Mouse (Mus musculus) common myeloid progenitor, adult 5-6 weeks (primary cell): Measurements from ENCODE around the gene Dact1. TPM values are rescaled to one million over a fixed set of nuclear protein-coding genes. Genes with fewer than 3 reads are reported as not detected.

ENCODE experiments used
- ATAC-seq: replicated peaks from 2 replicates; pipeline ENCODE4 v1.8.0; 2016; ENCODE audit warnings: low read depth, mild to moderate bottlenecking, moderate TSS enrichment, inconsistent platforms; ENCODE audit not compliant: poor library complexity, severe bottlenecking
- total RNA-seq: library from RNA; stranded (forward); fragments of 200-1000, 187-1606 nt; gene quantifications from 2 replicates; pipeline ENCODE4 v1.2.3, GENCODE M21; 2017

The Dact1 gene
- 0.15 and 0.32 TPM in 2 replicates for total RNA-seq

- ATAC-seq, result peak; percentile 59
Measured at GRCm38 (mm10) chr12:71309581-71310067, at the start of gene Dact1. Dact1 (plus strand) TSS chr12:71309884.

DNA sequence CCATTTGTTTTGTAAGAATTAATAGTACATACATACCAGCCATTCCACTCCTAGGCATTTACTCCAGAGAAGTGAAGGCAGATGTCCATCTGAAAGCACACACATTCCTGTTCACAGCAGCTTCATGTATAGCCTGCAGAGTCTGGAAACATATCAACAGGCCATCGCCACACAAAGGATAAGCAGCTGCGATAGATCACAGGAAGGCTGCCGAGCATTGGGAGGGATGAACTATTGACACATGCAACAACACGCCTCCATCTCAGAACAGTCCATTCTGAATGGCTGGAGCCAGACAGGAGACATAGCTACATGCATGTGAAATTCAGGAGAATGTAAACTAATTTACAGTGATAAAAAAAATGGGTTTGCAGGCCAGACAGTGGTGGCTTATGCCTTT, 45.5 kb upstream of the Dact1 start:
- ATAC-seq, result no peak

DNA sequence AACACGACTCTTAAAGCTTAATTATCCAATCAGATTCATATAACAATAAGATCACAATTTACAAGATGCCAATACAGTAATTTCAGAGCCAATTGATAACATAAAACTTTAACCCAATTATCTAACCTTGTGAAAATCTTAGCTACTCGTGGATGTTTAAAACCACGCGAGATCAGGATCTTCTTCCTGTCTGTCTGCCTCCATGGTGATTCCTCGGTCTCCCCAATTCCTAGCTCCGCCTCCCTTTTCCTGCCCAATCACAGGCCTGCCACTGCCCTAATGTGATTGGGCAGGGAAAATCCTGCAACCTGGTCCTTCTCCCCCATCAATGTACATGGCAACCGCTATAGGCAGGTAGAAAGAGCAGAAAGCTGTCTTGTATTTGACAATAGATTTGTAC, 40.3 kb upstream of the Dact1 start:
- no peak for ATAC-seq

- no peak for ATAC-seq
Measured at GRCm38 (mm10) chr12:71271131-71271530, 38.6 kb upstream of the Dact1 start.

DNA sequence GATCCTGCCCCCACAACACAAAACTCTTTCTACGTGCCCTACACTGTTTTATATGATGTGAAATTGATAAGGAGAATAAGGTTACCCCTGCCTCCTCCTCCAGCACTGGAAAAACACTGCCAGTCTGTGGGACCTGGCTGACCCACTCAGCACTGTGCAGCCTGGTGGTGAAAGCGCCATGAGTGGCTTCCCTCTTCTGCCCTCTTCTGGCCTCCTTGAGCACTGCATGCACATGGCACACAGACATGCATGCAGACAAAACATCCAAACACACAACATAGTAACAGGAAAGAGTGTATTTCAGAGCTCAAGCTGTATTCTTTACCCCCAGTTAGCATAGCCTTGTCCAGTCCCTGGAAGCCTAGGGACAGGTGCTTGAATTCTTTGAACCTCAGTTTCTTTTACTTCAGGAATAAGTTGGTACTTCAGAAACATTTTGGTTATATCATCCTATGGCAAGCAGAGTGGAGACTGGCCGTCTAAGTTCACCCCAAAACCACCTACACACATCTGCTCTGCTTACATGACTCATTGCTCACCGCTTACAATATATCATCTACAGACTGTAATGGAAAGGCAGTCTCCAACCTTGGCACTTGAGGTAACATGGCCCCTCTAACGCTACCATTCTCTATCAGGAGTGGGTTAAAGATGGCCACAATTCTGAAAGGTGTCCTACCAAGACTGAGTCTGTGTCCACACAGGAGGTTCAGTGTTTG, 35.0 kb upstream of the Dact1 start:
- no peak for ATAC-seq

DNA sequence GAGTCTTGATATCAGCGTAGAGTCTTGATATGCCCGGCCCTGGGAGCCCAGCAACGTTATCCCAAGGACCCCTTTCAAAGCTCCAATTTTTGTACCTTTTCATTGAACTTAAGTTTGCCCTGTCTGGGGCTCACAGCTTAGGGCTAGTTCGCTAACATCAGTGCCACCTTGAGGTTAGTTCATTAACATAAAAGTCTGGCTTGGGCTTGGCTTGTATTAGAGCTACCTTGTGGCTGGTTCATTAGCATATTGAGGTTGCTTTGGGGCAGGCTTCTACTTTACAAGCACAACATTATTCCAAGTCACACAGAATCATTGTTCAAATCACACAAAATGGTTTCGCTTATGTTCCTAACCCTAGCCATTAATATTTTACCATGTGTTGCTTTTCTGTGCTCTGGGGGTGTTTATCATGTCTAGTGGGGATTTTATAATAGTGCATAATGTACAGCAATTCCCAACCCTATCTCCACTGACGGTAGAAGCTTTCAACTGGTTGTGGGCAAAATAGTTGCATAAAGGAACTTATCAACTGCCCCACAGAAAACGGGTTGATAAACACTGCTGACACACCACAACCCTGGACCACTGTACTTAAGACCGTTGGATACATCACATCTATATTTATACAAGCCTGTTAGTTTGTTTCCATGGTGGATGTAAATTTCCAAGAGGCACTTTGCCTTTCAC, 33.6 kb upstream of the Dact1 start:
- ATAC-seq, result peak; percentile 71

DNA sequence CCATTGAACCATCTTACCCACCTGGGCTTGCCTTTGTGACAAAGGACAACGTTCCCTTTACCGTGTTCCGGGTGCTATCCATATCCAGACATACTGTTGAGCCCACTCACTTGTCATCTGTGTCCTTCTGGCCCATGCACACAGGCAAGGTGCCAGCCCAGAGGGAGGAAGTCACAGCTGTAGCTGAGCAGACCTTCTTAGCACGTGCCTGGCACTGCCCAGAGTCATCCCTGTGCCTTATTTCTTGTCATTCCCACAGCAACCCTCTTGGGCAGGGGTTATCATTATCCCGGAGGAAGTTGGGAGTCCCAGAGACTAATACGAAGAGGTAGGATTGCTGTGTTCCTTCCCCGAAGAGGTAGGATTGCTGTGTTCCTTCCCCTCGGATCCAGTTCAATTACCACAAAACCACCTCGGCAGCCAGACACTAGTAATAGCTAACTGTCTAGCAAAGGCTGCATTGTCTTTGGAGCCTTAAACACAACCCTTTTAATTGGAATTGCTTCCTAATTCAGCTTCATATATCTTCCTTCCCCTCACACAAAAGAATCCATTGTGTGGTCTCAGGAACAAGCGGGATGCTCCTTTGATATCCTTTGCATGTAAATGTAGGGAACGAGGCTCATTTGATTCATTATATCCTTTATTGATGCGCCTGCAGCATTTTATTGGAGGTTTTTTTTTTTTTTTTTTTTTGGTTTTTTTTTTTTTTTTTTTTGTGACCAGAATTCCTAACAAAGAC, 30.0 kb upstream of the Dact1 start:
- ATAC-seq, result no peak

GRCm38 (mm10) chr12:71281201-71281768, 28.4 kb upstream of the Dact1 start:
- no peak for ATAC-seq

DNA sequence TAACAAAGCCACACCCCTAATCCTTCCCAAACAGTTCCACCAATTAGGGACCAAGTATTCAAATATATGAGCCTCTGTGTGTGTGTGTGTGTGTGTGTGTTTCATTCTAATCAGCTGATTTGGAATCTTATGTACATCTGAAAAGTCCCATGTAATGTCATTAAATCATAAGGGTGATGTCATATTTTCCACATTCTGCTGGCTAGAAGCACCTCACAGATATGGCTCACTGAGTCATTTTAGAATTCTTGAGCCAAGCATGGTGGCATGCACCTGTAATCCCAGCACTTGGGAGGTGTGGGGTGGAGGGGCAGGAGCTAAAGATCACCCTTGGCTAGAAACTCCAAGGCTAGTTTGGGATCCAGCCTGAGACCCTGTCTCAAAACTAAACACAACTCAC, 24.3 kb upstream of the Dact1 start:
- ATAC-seq, result no peak

GRCm38 (mm10) chr12:71290460-71290859, 19.2 kb upstream of the Dact1 start:
- no peak for ATAC-seq

GRCm38 (mm10) chr12:71293960-71294942, 15.4 kb upstream of the Dact1 start:
- peak; percentile 92 for ATAC-seq

DNA sequence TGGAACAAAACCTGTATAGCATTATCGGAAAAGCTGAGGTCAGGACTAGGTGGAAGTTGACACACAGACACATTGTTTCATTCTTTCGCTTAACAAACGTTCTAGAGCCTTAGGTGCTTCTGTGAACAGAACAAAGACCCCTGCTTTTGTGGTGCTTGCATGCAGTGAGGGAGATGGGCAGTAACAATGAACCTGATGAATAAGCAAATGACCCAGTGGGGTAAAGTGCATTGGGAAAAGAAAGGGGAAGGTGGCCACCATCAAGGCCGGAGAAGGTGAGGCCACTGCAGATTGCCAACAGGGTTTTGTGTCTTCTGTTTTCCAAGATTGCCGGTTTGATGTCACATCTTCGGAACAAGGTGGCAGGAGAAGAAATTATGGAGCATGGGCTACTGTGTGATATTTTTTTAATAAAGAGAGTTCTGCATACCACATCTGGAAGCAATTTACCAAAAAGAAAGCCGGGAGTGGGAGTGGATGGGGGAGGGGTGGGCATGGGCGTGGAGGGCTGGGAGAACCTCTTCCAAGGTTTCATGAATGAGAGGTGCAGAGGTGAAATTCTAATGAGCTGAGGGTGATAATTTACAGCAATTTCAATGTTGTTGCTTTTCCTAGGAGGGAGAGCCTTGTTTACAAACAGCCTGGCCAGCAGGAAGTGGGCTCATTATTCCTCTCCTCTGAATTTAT, 12.7 kb upstream of the Dact1 start:
- ATAC-seq, result no peak

- ATAC-seq, result peak; percentile 40; the same call in 1 of the 2 replicates
Measured at GRCm38 (mm10) chr12:71310068-71310931, 616 bp downstream of the Dact1 start.

GRCm38 (mm10) chr12:71311237-71311887, 1.7 kb downstream of the Dact1 start:
- peak; percentile 53; the same call in 1 of the 2 replicates for ATAC-seq

DNA sequence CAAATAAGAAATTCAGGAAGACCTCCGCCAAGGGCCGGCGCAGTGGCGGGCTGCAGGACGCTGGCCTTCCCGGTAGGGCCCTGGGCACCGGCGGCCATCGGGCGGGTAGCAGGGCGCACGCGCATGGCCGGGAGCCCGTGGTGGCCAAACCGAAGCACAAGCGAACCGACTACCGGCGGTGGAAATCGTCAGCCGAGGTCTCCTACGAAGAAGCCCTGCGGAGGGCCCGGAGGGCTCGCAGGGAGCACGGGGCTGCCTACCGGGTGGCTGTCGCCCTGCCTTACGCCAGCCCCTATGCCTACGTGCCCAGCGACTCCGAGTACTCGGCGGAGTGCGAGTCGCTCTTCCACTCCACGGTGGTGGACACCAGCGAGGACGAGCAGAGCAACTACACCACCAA, 8.6 kb downstream of the Dact1 start:
- no peak for ATAC-seq

GRCm38 (mm10) chr12:71319536-71319935, 9.9 kb downstream of the Dact1 start:
- no peak for ATAC-seq

DNA sequence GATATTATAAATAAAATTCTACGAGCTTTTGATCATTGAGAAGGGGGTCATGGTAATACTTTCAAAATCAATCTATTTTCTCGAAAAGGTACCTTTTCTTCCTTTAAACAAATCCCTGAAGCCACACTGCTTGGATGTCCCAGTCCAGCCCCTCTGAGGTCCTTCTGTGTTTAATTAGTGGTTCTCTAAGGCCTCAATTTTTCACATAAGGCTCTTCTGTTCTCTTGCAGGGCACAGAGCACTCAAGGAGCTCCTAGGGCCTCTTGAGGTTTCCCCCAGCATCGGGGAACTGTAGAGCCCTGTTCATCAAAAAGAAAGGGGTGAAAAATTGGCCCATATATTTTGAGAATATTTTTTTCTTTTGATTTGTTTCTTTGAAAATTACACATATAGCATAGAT, 23.0 kb downstream of the Dact1 start:
- ATAC-seq, result no peak
